Mouse (Mus musculus) heart, postnatal 0 days (tissue): ENCODE results near the gene Uqcc2.

ENCODE experiments used
- CTCF ChIP-seq: IDR thresholded peaks from 2 replicates; pipeline ENCODE4 v1.5.1; 2016; ENCODE audit warnings: antibody characterized with exemption, control low read depth, low read depth
- EP300 ChIP-seq: IDR thresholded peaks from 2 replicates; pipeline ENCODE4 v1.6.1; 2016; ENCODE audit warnings: antibody characterized with exemption, low read depth

GRCm38 (mm10) chr17:27175196-27175874, 41.6 kb upstream of the Uqcc2 start:
- no peak for TF ChIP-seq CTCF
- TF ChIP-seq EP300 = no peak
